Mouse (Mus musculus): ENCODE data around the gene 1600014C10Rik. TPM values are rescaled to one million over a fixed set of nuclear protein-coding genes. Genes with fewer than 3 reads are reported as not detected.
A peak's percentile ranks its signal among the peaks of the same experiment; 100 is the strongest.

1600014C10Rik gene
- 16.9 and 18.2 TPM in 2 replicates for polyA plus RNA-seq (2015; fragmentation: Nextera tagmentation; extraction: Ambion mirVana)

DNA sequence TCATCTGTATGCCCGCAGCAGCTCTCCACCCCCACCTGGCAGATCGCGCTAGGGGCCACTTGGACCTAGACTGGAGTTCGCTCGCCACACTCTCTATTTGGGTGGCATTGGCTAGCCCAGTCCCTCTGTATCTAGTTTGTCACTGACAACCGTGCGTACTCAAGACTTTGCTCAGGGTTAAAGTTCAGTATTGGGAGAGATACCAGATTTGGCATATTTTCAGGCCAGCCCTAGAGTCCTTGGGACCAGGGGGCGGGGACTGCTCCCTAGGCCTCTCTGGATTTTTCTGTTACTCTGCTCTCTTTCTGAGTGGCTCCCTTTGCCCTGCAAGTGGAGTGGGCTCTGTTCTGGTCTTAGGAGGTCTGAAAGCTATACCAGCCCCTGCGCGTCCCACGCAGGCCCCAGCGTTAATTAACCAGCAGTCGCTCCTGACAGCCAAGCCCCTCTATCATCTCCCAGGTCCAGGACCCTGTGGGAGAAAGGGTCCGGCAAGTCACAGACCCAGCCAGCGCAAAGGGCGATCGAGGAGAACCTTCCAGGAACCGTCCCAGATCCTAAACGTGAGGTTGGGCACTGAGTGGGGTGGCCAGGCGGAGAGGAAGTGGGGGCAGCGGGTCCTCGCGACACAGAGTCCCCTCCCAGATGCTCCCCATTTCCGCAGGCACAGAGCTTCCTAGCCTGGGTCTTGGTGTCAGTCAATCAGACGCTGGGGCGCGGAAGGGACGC is at the start of gene 1600014C10Rik:
Gene 1600014C10Rik, plus strand, starts transcription at position 256 of the 726 bp plus-strand sequence.
- 4% methylated on average over 28 of the region's 28 CpGs for WGBS
- peak; percentile 72 for ATAC-seq
- Histone ChIP-seq H3K36me3 (ENCODE audit: control insufficient read depth, insufficient read depth) (no peaks in the 10 kb centered on the region), H3K4me1 (replicated peaks; ENCODE audit: control insufficient read depth, insufficient read depth, low read length) (0 out of 2 replicates have a peak, but pooled peaks cover 9% of the 10 kb centered on the region), H3K4me2 (replicated peaks; ENCODE audit: low read depth) (peak within 1 kb of the TSS; percentile 89), H3K4me3 (ENCODE audit: low read depth, low read length) (peak within 1 kb of the TSS; percentile 67), H3K27ac (ENCODE audit: low read depth, low read length) (peak within 1 kb of the TSS; percentile 80), H3K27me3 (replicated peaks; ENCODE audit: control insufficient read depth, insufficient read depth, low read length) (no peaks in the 10 kb centered on the region), H3K9ac (ENCODE audit: low read depth, low read length) (peak within 1 kb of the TSS; percentile 65), H3K9me3 (ENCODE audit: control insufficient read depth) (no peaks in the 10 kb centered on the region)
- no peak for TF ChIP-seq CTCF (IDR thresholded peaks at IDR 0.05; ENCODE audit: low read depth)

DNA sequence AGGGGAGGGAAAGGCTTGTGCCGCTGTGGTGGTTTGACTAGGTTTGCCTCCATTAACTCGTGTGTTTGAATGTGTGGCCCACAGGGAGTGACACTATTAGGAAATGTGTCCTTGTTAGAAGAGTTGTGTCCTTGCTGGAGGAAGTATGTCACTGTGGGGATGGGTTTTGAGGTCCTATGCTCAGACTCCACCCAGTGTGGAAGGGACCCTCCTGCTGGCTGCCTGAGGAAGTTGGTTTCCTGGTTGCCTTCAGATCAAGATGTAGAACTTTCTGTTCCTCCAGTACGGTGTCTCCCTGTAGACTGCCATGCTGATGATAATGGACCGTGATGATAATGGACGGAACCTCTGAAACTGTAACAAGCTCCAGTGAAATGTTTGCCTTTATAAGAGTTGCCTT is 48.5 kb upstream of the 1600014C10Rik start:
- H3K36me3 ChIP-seq (ENCODE audit: control insufficient read depth, insufficient read depth): no peaks in the 10 kb centered on the region
- H3K4me3 ChIP-seq (ENCODE audit: low read depth, low read length): no peak overlapping the region
- H3K4me1 ChIP-seq (replicated peaks; ENCODE audit: control insufficient read depth, insufficient read depth, low read length): no peaks in the 10 kb centered on the region
- no peaks in the 10 kb centered on the region for H3K9me3 ChIP-seq (ENCODE audit: control insufficient read depth)
- no peak overlapping the region for H3K27ac ChIP-seq (ENCODE audit: low read depth, low read length)
- ATAC-seq: no peak
- H3K4me2 ChIP-seq (replicated peaks; ENCODE audit: low read depth): no peak overlapping the region
- H3K9ac ChIP-seq (ENCODE audit: low read depth, low read length): no peak overlapping the region
- no peak for TF ChIP-seq CTCF (IDR thresholded peaks at IDR 0.05; ENCODE audit: low read depth)
- no peaks in the 10 kb centered on the region for H3K27me3 ChIP-seq (replicated peaks; ENCODE audit: control insufficient read depth, insufficient read depth, low read length)
- WGBS: 91% methylated on average over 5 of the region's 5 CpGs

DNA sequence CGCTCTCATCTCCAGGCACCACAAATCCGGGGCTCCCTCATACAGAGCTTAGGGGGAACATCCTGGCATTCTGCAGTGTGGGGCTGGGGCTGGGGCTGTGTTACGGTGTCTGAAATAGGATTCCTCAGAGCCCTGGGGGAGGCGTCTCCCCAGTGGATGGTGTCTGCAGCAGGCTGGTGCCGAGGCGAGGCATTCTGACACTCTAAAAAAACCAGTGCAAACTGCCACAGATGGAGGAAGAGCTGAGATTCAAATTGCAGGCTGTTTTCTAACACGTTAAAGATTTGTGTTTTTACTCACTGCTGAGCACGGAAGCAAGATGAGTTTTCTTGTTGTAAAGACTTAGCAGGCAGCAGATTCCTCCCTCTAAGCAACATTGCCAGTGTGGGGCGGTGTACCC is 42.7 kb upstream of the 1600014C10Rik start:
- H3K4me2 ChIP-seq (replicated peaks; ENCODE audit: low read depth): no peak overlapping the region
- no peak overlapping the region for H3K9ac ChIP-seq (ENCODE audit: low read depth, low read length)
- H3K9me3 ChIP-seq (ENCODE audit: control insufficient read depth): no peaks in the 10 kb centered on the region
- no peaks in the 10 kb centered on the region for H3K36me3 ChIP-seq (ENCODE audit: control insufficient read depth, insufficient read depth)
- H3K27me3 ChIP-seq (replicated peaks; ENCODE audit: control insufficient read depth, insufficient read depth, low read length): no peaks in the 10 kb centered on the region
- 53% methylated on average over 9 of the region's 9 CpGs for WGBS
- H3K4me1 ChIP-seq (replicated peaks; ENCODE audit: control insufficient read depth, insufficient read depth, low read length): no peaks in the 10 kb centered on the region
- TF ChIP-seq CTCF (IDR thresholded peaks at IDR 0.05; ENCODE audit: low read depth): no peak
- no peak for ATAC-seq
- H3K27ac ChIP-seq (ENCODE audit: low read depth, low read length): no peak overlapping the region
- no peak overlapping the region for H3K4me3 ChIP-seq (ENCODE audit: low read depth, low read length)

DNA sequence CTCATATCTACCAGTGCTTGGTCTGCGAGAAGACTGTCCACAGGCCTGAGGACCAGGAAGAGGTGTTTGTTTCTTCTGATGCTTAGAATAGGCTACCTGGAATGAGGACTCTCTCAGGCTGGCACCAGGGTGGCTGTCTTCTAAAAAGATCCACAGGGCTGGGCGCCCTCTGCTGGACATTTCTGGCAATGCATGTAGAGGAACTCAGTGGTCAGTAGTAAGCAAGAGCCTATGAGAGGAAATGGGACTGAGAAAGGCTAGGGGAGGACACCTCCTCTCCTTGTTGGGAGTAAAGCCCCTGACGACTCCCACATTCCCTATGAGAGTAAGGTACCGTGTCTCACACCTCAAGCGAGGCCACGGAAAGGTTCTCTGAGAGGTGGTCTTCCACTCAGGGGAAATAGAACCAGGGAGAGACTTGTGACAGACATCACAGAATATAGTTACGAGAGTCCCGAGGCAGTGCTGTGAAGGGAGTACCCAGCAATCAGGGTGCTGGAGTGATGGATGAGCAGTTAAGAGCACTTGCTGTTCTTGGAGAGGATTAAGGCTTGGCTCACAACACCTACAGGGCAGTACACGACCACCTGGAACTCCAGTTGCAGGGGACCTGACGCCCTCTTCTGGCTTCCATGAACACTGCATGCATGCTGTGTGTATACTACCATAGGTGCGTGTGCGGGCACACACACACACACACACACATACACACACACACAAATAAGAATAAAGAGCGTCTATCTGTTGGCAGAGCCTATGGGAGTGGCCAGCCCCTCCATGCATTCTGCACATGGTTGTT is 41.1 kb upstream of the 1600014C10Rik start:
- no peaks in the 10 kb centered on the region for H3K27me3 ChIP-seq (replicated peaks; ENCODE audit: control insufficient read depth, insufficient read depth, low read length)
- ATAC-seq: peak; percentile 57
- WGBS: 62% methylated on average over 13 of the region's 13 CpGs
- H3K27ac ChIP-seq (ENCODE audit: low read depth, low read length): no peak overlapping the region
- H3K9ac ChIP-seq (ENCODE audit: low read depth, low read length): no peak overlapping the region
- no peaks in the 10 kb centered on the region for H3K36me3 ChIP-seq (ENCODE audit: control insufficient read depth, insufficient read depth)
- TF ChIP-seq CTCF (IDR thresholded peaks at IDR 0.05; ENCODE audit: low read depth): peak; percentile 93
- H3K4me3 ChIP-seq (ENCODE audit: low read depth, low read length): no peak overlapping the region
- no peaks in the 10 kb centered on the region for H3K9me3 ChIP-seq (ENCODE audit: control insufficient read depth)
- H3K4me1 ChIP-seq (replicated peaks; ENCODE audit: control insufficient read depth, insufficient read depth, low read length): no peaks in the 10 kb centered on the region
- H3K4me2 ChIP-seq (replicated peaks; ENCODE audit: low read depth): no peak overlapping the region

DNA sequence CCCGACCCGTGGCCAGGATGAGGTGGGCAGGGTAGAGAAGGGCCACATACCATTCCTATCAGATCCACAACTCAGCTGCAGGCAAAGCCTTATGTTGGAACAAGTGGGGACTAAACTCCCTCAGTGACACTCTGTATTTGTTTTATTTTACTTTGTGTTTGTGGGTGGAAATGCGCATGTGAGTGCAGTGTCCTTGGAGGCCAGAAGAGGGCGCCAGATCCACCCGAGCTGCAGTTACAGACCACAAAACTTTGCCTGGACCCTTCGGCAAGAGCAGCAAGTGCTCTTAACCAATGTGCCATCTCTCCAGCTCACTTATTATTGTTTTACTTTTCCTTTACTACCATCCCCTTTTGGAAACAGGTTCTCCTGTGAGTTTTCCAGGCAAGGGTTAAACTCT is 35.5 kb upstream of the 1600014C10Rik start:
- Histone ChIP-seq H3K27me3 (replicated peaks; ENCODE audit: control insufficient read depth, insufficient read depth, low read length) (no peaks in the 10 kb centered on the region), H3K4me1 (replicated peaks; ENCODE audit: control insufficient read depth, insufficient read depth, low read length) (no peaks in the 10 kb centered on the region), H3K36me3 (ENCODE audit: control insufficient read depth, insufficient read depth) (no peaks in the 10 kb centered on the region), H3K9ac (ENCODE audit: low read depth, low read length) (no peak overlapping the region), H3K9me3 (ENCODE audit: control insufficient read depth) (no peaks in the 10 kb centered on the region), H3K27ac (ENCODE audit: low read depth, low read length) (no peak overlapping the region), H3K4me2 (replicated peaks; ENCODE audit: low read depth) (no peak overlapping the region), H3K4me3 (ENCODE audit: low read depth, low read length) (no peak overlapping the region)
- no peak for ATAC-seq
- 89% methylated on average over 6 of the region's 6 CpGs for WGBS
- peak; percentile 38 for TF ChIP-seq CTCF (IDR thresholded peaks at IDR 0.05; ENCODE audit: low read depth)

DNA sequence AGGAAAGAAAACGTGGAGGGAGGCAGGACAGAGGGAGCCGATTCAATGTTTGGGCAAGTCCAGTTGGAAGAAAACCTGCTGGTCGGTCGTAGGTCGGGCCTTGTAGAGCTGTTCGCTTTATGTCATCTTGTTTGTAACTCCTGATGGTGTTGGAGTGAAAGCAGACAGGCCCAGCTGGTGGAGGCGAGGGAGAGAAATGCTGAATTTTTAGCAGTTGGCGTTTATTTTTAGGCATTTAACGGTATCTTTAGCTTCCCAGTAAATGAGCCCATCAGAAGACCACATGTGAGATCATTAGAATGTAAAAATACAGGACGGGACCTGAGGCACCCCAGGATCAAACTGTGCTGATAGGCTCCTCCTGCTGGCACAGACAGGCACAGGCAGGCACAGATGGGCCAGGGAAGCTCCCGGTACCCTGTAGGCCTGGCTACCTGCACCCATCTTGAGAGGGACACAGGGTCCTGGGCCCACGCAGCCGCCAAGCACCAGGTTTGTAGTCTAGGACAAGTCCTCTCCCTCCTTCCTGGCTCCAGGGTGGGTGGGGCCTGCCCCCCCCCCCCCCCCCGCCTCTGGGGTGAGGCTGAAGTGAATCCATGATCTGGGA is 31.2 kb upstream of the 1600014C10Rik start:
- Histone ChIP-seq H3K9me3 (ENCODE audit: control insufficient read depth) (no peaks in the 10 kb centered on the region), H3K27me3 (replicated peaks; ENCODE audit: control insufficient read depth, insufficient read depth, low read length) (no peaks in the 10 kb centered on the region), H3K27ac (ENCODE audit: low read depth, low read length) (no peak overlapping the region), H3K4me2 (replicated peaks; ENCODE audit: low read depth) (no peak overlapping the region), H3K36me3 (ENCODE audit: control insufficient read depth, insufficient read depth) (no peaks in the 10 kb centered on the region), H3K4me3 (ENCODE audit: low read depth, low read length) (no peak overlapping the region), H3K4me1 (replicated peaks; ENCODE audit: control insufficient read depth, insufficient read depth, low read length) (no peaks in the 10 kb centered on the region), H3K9ac (ENCODE audit: low read depth, low read length) (no peak overlapping the region)
- TF ChIP-seq CTCF (IDR thresholded peaks at IDR 0.05; ENCODE audit: low read depth): 0 out of 2 replicates have a peak, but pooled peaks have one; percentile 6
- WGBS: 63% methylated on average over 14 of the region's 14 CpGs
- no peak for ATAC-seq

Measured in intestine, postnatal 0 days (tissue).